Mouse (Mus musculus) testis, postnatal 14 days (tissue): ENCODE measurements around the gene Dnajc8.
"Not testable (repeated sequence)": the region's sequence is repeated elsewhere in the genome, so short reads cannot be mapped to it uniquely, and the experiment has no call there.

ENCODE experiments used
- DNase-seq: peaks from one replicate; pipeline ENCODE4 v3.0.0; 2021; ENCODE audit warnings: low spot score

Dnajc8 gene

DNA sequence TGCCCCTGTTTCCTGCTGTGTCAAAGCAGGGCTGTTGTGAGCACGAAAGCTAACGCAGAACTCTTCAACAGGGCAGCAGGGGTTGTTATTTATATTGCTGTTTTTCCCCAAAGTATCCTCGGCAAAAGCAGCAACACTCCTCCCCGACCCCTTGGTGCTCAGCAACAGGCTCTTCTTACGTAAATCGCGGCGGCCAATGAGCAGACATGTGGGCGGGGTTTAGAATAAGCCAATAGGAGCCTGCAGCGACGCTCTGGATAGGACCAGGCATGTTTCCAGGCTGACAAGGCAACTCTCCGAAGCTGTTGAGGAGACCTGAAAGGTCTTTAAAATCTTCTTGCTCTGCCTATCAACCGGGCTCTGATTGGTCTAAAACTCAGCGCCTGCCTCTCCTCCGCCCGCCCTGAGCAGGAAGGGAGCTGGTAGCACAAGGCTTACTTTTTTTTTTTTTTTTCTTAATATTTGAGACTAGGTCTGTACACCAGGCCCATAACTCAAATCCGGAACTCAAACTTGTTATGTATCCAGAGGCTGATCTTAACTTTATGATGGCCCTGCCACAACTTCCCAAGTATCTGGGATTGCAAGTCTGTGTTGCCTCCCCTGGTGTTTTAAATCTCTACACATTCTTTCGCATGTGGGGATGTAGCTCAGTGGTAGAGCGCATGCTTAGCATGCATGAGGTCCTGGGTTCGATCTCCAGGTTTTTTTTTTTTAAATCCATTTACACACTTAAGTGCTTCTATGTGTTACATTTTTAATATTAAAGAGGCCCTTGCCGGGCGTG is 19.8 kb upstream of the Dnajc8 start:
- peak; percentile 95 for DNase-seq

DNA sequence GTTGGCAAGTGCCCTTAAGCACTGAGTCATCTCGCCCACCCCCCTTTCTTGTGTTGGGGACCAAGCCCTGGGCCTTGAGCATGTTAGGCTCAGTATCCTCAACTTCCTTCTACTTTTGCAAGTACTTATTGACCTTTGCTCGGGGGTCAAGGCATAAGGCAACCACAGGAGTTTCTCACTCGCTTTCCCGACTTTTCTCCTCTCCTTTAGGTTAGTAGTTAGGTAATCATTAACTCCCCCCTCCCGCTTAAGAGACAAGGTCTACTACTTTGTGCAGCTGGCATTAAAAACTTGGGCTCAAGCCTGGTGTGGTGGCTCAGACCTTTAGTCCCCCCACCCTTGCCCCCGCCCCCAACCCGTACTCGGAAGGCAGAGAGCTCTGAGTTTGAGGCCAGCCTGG is 17.3 kb upstream of the Dnajc8 start:
- no peak for DNase-seq

GRCm38 (mm10) chr4:132519188-132519587 is 16.2 kb upstream of the Dnajc8 start:
- DNase-seq, result no peak

DNA sequence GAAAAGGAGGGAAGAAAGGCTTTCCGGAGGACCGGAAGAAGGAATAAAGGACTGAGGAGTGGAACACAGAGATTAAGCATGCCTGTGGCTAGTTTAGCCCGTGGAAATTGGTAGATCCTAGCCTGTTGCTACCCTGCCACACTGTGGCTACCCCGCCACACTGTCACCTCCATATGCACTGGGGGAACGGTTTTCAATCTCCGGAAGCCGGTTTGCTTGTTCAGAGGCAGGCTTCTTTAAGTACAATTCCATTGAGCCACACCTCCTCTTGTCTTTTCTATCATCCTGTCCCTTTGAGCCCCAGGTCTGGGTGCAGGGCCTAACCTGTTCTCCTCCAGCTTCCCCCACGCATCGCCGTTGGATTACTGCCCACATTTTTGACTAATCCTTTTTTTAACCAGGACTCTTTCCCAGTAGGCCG is 11.0 kb upstream of the Dnajc8 start:
- DNase-seq, result peak; percentile 64

- peak; percentile 40 for DNase-seq
Observed at GRCm38 (mm10) chr4:132524808-132525207, 10.5 kb upstream of the Dnajc8 start.

GRCm38 (mm10) chr4:132526678-132527077 is 8.7 kb upstream of the Dnajc8 start:
- DNase-seq, result no peak

GRCm38 (mm10) chr4:132527917-132528522 is 7.3 kb upstream of the Dnajc8 start:
- DNase-seq, result no peak

- no peak for DNase-seq
Observed at GRCm38 (mm10) chr4:132529344-132529743, 6.0 kb upstream of the Dnajc8 start.

- DNase-seq, result no peak
Observed at GRCm38 (mm10) chr4:132530033-132530804, 5.1 kb upstream of the Dnajc8 start.

GRCm38 (mm10) chr4:132532496-132532895 is 2.9 kb upstream of the Dnajc8 start:
- peak; percentile 51 for DNase-seq

DNA sequence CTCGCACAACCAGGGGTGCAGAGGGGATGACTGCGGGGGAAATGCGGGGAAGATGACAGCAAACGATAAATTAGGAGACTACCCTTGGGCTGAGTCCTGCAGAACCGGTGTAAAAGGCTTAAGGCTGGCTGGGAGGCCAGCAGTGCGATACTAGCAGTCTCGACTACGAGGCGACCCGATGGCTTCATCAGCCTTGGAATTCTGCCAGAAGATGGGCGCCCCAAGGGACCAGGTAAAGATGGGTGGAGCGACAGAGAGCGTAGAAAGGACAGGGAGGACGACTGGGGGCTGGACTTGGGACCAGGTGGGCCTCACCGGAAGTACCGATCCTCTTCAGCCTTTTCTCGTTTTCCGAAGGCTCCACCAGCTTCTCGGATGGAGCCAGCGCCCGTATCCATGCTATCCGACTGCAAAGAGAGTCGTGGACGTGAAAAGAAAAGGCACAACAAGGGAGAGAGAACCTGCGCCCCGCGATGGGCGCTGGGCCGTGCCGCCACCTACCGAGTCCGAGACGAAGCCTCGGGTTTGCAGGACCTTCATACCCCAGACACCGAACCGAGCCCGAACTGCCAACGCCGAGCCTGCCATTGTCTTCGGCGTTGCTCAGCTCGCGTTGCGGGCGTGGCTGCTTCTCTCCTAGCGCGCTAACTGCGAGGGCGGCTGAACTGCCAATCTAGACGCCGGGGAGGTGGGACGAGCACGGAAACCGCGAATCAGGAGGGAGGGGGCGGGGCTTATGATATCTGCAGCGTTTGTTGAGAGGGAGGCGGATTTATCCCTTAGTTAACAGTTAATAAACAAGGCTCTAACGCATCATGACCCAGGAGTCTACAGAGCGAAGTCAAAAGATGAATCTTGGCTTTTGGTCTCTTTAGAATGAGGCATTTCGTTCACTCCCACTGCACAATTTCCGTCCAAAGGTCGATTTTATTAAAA is 2.1 kb upstream of the Dnajc8 start, which contains the start of gene Atpif1:
Gene Atpif1 (minus strand): TSS at position 679 of the 936 bp plus-strand sequence.
- peak; percentile 92 for DNase-seq

GRCm38 (mm10) chr4:132539481-132539880 is 4.1 kb downstream of the Dnajc8 start:
- DNase-seq, result no peak

GRCm38 (mm10) chr4:132541413-132541812 is 6.1 kb downstream of the Dnajc8 start:
- no peak for DNase-seq

DNA sequence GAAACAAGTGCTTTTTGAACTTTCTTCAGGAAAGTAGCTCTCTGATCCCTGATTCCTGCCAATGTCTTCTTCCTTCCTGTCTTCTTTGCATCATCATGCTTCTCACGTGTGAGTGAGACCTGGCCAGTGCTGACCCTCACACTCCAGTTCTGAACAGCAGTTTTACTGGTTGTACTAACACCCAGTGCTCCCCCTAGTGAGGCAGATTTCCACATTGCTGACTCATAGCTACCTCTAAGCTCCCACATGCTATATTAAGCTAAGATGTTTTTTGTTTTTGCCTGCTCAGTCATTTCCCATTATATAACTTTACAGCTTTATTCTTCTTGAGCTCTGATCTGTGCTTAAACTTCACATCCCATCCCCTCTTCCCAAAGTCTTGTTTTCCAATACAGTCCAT is 7.4 kb downstream of the Dnajc8 start:
- DNase-seq, result no peak

DNA sequence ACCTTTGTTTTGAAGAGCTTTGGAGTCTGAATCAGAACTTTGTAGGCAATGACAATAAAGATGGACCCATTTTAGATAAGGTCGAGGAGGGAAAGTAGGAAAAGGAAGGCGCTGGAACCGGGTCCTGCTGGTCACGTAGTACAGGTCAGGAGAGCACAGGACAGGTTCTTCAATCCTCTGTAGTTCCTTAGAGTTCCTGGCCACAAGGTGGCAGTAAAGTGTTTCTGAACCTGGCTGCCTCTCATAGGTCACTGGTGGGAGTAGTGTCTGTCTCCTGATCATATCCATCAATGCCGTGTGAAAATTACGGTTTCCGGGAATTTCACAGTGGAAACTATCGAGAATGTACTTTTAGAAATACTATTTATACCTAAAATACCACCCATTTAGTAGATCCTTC is 10.5 kb downstream of the Dnajc8 start:
- DNase-seq, result no peak

GRCm38 (mm10) chr4:132554221-132554620 is 18.9 kb downstream of the Dnajc8 start:
- DNase-seq, result no peak

DNA sequence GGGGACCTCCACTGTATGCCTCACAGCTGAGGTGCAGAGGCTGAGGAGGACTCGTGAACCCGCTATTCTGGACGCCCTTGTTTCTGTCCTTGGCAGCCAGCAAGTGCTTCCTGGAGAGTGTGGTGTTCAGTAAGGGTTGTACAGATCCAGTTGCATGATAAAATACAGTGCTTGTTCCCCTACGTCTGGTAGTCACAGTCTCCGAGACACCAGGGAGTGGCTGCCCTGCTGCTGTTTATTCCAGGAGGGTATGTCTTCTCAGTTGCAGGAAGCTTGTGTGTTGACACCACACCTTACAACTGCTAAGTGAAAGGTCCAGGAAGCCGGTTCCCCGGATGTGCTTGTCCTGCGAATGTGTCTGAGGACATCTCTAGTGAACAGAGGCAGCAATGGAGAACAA is 19.3 kb downstream of the Dnajc8 start:
- no peak for DNase-seq

GRCm38 (mm10) chr4:132555550-132555949 is 20.2 kb downstream of the Dnajc8 start:
- not testable (repeated sequence) for DNase-seq

- no peak for DNase-seq
Observed at GRCm38 (mm10) chr4:132563261-132563660, 27.9 kb downstream of the Dnajc8 start.

GRCm38 (mm10) chr4:132563965-132564364 is 28.6 kb downstream of the Dnajc8 start, which contains the start of gene Ptafr:
Gene Ptafr (plus strand): TSS chr4:132564067.
- no peak for DNase-seq

DNA sequence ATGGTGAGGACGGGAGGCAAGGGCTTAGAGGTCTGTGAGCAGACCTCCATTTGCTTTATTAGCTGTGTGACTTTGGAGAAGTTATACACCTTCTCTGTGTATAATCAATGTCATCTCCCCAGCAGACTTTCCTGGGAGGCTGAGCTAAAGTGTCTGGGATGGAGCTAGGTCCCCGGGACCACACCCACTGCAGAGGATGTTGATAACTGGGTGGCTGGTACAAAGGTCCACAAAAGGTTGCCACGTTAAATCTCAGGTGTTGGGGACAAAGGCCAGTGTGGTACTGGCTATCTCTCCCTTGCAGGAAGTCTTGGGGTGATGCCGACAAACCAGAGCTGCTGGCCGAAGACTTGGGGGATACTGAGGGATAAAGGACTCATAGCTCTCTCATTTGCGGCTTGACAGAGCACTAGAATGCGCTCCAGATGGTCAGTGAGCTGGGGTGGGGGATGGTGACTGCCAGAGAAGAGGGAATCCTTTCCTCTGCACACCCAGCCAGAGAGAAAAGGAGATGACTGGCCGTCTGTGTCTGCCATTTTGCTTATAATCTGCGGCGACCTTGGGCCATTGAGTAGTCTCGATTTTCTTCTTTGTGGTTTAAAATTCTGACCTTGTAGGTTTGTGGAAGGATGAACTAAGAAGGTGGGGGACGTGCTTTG is 29.9 kb downstream of the Dnajc8 start:
- DNase-seq, result no peak
